Mouse (Mus musculus) embryonic facial prominence, embryonic 10.5 days (tissue): ENCODE data around the gene Gm42791. TPM values are rescaled to one million over a fixed set of nuclear protein-coding genes. Genes with fewer than 3 reads are reported as not detected.
A peak's percentile ranks its signal among the peaks of the same experiment; 100 is the strongest.

Source experiments
- DNase-seq: peaks from one replicate; pipeline ENCODE4 v3.0.0-alpha.2; 2017; ENCODE audit warnings: low spot score
- H3K27ac ChIP-seq: fragments of 300-500 bp; sonication (generic); replicated peaks from 2 replicates; pipeline ENCODE4 v1.5.1; 2016; ENCODE audit warnings: mild to moderate bottlenecking
- H3K27me3 ChIP-seq: fragments of 300-500 bp; sonication (generic); replicated peaks from 2 replicates; pipeline ENCODE4 v1.6.1; 2016; ENCODE audit warnings: low read depth, mild to moderate bottlenecking; ENCODE audit not compliant: poor library complexity, severe bottlenecking
- H3K36me3 ChIP-seq: fragments of 300-500 bp; sonication (generic); replicated peaks from 2 replicates; pipeline ENCODE4 v1.6.1; 2016; ENCODE audit warnings: mild to moderate bottlenecking, moderate library complexity
- H3K4me1 ChIP-seq: fragments of 300-500 bp; sonication (generic); 2 replicates; pipeline ENCODE4 v1.6.1; 2016
- H3K4me3 ChIP-seq: fragments of 300-500 bp; sonication (generic); 2 replicates; pipeline ENCODE4 v1.5.1; 2016; ENCODE audit warnings: mild to moderate bottlenecking, moderate library complexity
- H3K9me3 ChIP-seq: fragments of 300-500 bp; sonication (generic); 2 replicates; pipeline ENCODE4 v1.6.1; 2016; ENCODE audit warnings: mild to moderate bottlenecking
- WGBS: fragments of 180-500 bp; shearing (Covaris S2); methylation state at CpG from one replicate; pipeline ENCODE4 v1.1.7; 2016; 5-methylcytosine and 5-hydroxymethylcytosine counted together
- polyA plus RNA-seq: library from polyadenylated mRNA; unstranded; fragments of >200 nt; fragmentation: Nextera tagmentation; extraction: Ambion mirVana; gene quantifications from 2 replicates; pipeline ENCODE4 v1.2.1, GENCODE M21; 2016

The Gm42791 gene
- polyA plus RNA-seq, 1 experiment from 2014 or later = 0.49 TPM

- H3K36me3 ChIP-seq = peaks cover 40% of the 10 kb centered on the region
- peaks cover 24% of the 10 kb centered on the region for H3K4me1 ChIP-seq
- H3K9me3 ChIP-seq = no peaks in the 10 kb centered on the region
- H3K4me3 ChIP-seq = no peak overlapping the region
- H3K27me3 ChIP-seq = no peaks in the 10 kb centered on the region
- H3K27ac ChIP-seq = no peak overlapping the region
- WGBS = 94% methylated on average over 12 of the region's 12 CpGs
- DNase-seq = no peak
Measured at GRCm38 (mm10) chr5:148924586-148924985, 70.4 kb downstream of the Gm42791 start.

DNA sequence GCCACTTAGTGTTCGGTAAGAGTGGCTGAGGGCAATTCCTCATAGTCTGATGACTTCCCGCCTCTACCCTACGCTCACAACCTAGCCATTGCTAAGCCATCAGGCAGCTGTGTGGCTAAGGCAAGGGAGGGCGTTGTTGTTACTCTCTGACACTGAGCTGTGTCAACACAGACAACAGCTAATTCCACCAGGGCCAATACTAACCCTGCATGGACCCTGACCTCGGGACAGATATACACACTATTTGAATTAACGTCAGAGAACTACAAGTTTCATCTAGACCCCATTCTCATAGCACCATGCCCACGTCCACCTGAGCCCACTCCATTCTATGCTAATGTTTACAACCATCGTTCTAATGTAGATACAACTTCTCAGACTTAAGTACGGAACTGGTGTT, 70.9 kb downstream of the Gm42791 start:
- H3K27me3 ChIP-seq = no peaks in the 10 kb centered on the region
- peaks cover 44% of the 10 kb centered on the region for H3K36me3 ChIP-seq
- WGBS = 91% methylated on average over 9 of the region's 9 CpGs
- H3K9me3 ChIP-seq = no peaks in the 10 kb centered on the region
- no peak overlapping the region for H3K4me3 ChIP-seq
- peaks cover 20% of the 10 kb centered on the region for H3K4me1 ChIP-seq
- H3K27ac ChIP-seq = no peak overlapping the region
- no peak for DNase-seq

DNA sequence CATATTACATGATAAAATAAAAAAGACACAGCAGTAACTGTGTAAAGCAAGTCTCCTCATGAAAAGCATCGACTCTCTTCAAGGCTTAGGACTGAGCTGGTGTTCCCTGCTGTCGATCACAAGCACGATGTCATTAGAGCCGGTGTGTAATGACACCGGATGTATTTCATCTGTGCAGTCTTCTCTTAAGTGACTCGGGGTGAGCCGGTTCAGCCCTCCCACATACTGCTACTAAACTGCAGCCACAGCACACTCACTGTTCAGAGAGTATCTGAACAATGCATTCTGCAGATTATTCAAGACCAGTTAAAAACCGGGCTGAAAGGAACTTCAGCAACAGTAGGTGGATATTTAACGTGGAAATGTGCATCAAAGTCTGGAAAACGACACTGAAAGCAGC, 71.5 kb downstream of the Gm42791 start:
- Histone ChIP-seq H3K9me3 (no peaks in the 10 kb centered on the region), H3K4me3 (no peak overlapping the region), H3K27me3 (no peaks in the 10 kb centered on the region), H3K27ac (no peak overlapping the region), H3K4me1 (peaks cover 16% of the 10 kb centered on the region), H3K36me3 (peaks cover 51% of the 10 kb centered on the region)
- no peak for DNase-seq
- 82% methylated on average over 10 of the region's 10 CpGs for WGBS

DNA sequence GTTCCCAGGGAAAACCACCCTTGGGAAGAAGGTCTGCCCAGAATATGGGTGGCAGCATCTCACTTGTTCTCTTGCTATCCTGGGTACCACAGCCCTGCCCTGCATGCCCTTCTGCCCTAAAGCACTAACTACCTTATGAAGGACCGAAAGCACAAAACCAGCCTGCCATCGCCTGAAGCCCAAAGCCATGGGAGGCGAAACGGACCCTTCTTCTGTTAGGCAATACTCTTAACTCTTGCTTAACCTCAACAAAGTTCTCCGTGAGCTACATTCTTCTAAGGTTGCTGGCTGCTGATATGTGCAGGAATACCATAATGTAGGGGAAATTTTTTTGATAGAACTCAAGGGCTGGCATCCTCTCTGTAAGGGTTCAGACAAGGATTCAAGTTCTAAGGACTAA, 72.2 kb downstream of the Gm42791 start:
- H3K27me3 ChIP-seq = no peaks in the 10 kb centered on the region
- no peak overlapping the region for H3K27ac ChIP-seq
- peaks cover 20% of the 10 kb centered on the region for H3K4me1 ChIP-seq
- H3K9me3 ChIP-seq = no peaks in the 10 kb centered on the region
- WGBS = 85% methylated on average over 5 of the region's 5 CpGs
- no peak for DNase-seq
- H3K36me3 ChIP-seq = peaks cover 57% of the 10 kb centered on the region
- no peak overlapping the region for H3K4me3 ChIP-seq

- 71% methylated on average over 5 of the region's 5 CpGs for WGBS
- Histone ChIP-seq H3K4me3 (no peak overlapping the region), H3K27me3 (no peaks in the 10 kb centered on the region), H3K27ac (no peak overlapping the region), H3K36me3 (peaks cover 54% of the 10 kb centered on the region), H3K4me1 (peaks cover 6% of the 10 kb centered on the region; the same call in 1 of the 2 replicates), H3K9me3 (no peaks in the 10 kb centered on the region; the same call in 1 of the 2 replicates)
- DNase-seq = no peak
Measured at GRCm38 (mm10) chr5:148918049-148918448, 76.9 kb downstream of the Gm42791 start.

DNA sequence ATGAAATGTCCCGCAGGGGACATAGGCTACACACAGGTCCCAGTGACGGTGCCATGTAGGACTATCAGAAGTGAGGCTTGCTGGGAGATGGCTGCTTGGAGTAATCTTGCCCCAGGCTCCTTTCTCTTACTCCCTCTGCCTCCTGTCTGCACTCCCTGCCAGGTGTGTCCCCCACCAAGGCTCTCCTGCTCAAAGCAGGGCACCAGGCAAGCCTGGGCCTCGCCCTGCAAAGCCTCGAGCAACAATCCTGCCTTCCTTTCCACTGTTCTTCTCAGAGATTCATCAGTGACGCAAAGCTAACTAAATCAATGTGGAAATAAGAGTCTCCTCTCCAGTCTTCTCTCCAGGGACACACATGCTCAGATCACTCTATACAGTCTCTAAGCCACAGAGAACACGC, 78.2 kb downstream of the Gm42791 start:
- no peak for DNase-seq
- no peak overlapping the region for H3K4me3 ChIP-seq
- peaks cover 13% of the 10 kb centered on the region for H3K4me1 ChIP-seq
- no peaks in the 10 kb centered on the region for H3K27me3 ChIP-seq
- H3K36me3 ChIP-seq = peaks cover 65% of the 10 kb centered on the region
- WGBS = 81% methylated on average over 6 of the region's 6 CpGs
- H3K27ac ChIP-seq = no peak overlapping the region
- no peaks in the 10 kb centered on the region; the same call in 1 of the 2 replicates for H3K9me3 ChIP-seq

DNA sequence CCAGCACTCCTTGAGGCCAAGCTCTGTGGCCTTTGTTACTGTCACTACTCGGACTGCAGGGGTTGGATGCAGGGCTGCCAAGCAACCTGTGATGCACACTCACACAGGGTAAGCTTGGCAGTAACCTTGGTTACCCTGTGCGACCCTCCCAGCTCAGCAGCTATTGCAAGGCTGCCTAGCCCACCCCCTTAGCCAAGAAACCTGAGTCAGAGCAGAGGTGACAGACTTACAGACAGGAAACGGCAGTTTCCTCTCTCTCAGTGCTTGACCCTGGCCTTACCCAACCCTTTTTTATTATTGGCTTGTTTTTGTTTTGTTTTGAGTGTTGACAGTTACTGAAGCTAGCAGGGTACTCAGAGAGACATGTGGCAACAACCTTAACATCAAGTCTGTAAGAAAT, 82.7 kb downstream of the Gm42791 start:
- 60% methylated on average over 3 of the region's 3 CpGs for WGBS
- Histone ChIP-seq H3K27me3 (no peaks in the 10 kb centered on the region), H3K27ac (no peak overlapping the region), H3K36me3 (peaks cover 67% of the 10 kb centered on the region), H3K4me3 (no peak overlapping the region), H3K9me3 (no peaks in the 10 kb centered on the region; the same call in 1 of the 2 replicates), H3K4me1 (peaks cover 29% of the 10 kb centered on the region)
- DNase-seq = no peak

DNA sequence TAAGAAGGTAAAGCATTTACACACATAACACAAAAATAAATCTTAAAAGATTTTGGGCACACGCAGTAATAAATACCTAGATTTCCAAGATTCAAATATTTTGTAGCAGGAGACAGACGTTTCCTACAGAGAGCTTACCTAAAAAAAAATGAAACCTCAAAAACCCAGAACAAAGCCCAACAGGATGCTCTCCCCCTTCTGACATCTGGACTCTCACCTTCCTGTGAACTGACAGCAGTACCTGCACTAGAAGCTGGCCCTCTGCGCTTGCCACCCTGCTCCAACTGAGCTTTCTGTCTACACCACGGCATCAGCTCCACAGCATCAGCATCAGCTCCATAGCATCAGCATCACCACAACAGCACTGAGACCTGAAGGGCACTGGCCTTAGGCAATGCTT, 84.9 kb downstream of the Gm42791 start:
- no peaks in the 10 kb centered on the region for H3K27me3 ChIP-seq
- H3K36me3 ChIP-seq = peaks cover 68% of the 10 kb centered on the region
- 91% methylated on average over 4 of the region's 4 CpGs for WGBS
- H3K27ac ChIP-seq = no peak overlapping the region
- no peaks in the 10 kb centered on the region; the same call in 1 of the 2 replicates for H3K9me3 ChIP-seq
- no peak overlapping the region for H3K4me3 ChIP-seq
- H3K4me1 ChIP-seq = peaks cover 34% of the 10 kb centered on the region
- no peak for DNase-seq

GRCm38 (mm10) chr5:148909402-148909801, 85.5 kb downstream of the Gm42791 start:
- peaks cover 34% of the 10 kb centered on the region for H3K4me1 ChIP-seq
- DNase-seq = no peak
- no peaks in the 10 kb centered on the region; the same call in 1 of the 2 replicates for H3K9me3 ChIP-seq
- H3K36me3 ChIP-seq = peaks cover 70% of the 10 kb centered on the region
- H3K4me3 ChIP-seq = no peak overlapping the region
- peak overlapping the region; percentile 49; the same call in 1 of the 2 replicates for H3K27ac ChIP-seq
- H3K27me3 ChIP-seq = no peaks in the 10 kb centered on the region
- 39% methylated on average over 6 of the region's 6 CpGs for WGBS

DNA sequence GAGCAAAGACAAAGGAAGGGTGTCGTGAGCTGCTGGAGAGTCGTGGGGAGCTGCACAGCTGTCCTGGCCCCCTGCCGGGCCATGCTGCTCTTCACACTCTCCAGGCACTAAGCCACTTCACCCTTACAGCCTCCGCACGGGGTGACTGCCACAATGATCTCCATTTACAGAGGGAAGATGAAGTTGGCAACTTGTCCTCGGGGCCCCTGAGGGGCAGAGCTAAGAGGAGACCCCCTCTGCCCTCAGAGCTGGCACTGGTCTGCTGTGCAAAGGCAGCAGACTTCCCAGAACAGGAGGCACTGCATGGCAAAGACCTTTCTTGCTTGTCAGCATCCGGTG, 85.9 kb downstream of the Gm42791 start:
- H3K36me3 ChIP-seq = peaks cover 72% of the 10 kb centered on the region

DNA sequence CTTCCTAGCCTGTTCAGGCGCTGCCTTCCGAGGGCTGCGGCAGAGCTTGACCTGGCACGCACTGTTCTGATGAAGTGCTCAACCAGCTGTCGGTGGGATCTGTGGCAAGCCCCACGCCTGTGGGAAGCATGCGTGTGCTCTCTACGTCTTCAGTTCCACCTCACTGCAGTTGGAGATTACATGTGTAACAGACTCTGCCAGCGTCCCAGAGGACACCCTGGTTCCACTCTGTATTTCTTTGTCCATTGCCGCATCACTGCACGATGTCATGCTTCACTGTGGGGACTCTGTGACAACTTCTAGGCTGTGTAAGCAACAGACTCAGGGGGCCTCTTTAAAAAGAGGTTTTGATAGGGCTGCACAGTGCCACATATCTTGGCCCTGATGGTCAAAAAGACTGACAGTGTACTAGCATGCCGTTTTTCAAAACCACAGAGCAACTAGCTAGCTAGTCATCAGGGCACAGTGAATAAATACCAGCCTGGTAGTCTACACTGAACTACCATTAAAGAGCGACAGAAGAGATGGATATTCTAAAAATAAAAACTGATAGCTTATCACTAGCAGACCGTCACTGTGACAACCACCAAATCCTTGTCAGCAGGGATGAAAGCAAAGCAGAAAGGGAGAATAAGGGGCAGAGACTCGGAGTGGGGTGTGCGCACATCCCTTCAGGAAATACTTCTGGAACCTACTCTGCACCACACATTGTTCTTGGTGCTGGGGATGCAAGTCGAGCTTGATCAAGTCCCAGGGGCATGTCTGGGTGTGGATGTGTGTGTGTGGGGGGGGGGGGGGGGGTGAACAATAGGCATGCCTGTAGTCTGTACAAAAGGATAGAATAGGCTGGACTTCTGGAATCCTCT, 86.5 kb downstream of the Gm42791 start:
- no peak for DNase-seq
- H3K4me3 ChIP-seq = no peak overlapping the region
- H3K4me1 ChIP-seq = peaks cover 34% of the 10 kb centered on the region
- WGBS = 80% methylated on average over 17 of the region's 17 CpGs
- H3K9me3 ChIP-seq = no peaks in the 10 kb centered on the region; the same call in 1 of the 2 replicates
- no peaks in the 10 kb centered on the region for H3K27me3 ChIP-seq
- H3K27ac ChIP-seq = 0 out of 2 replicates have a peak overlapping the region, but pooled peaks have one; percentile 49
- peaks cover 72% of the 10 kb centered on the region for H3K36me3 ChIP-seq

More for the DNA sequence above, 85.9 kb downstream of the Gm42791 start:
- Histone ChIP-seq H3K27ac (peak overlapping the region; percentile 49; the same call in 1 of the 2 replicates), H3K9me3 (no peaks in the 10 kb centered on the region; the same call in 1 of the 2 replicates), H3K27me3 (no peaks in the 10 kb centered on the region), H3K4me1 (peaks cover 34% of the 10 kb centered on the region), H3K4me3 (no peak overlapping the region)
- DNase-seq = peak; percentile 17
- WGBS = 32% methylated on average over 7 of the region's 7 CpGs

- peaks cover 59% of the 10 kb centered on the region for H3K36me3 ChIP-seq
- H3K9me3 ChIP-seq = no peaks in the 10 kb centered on the region
- H3K27ac ChIP-seq = no peak overlapping the region
- no peak overlapping the region for H3K4me3 ChIP-seq
- 87% methylated on average over 4 of the region's 4 CpGs for WGBS
- no peak for DNase-seq
- no peaks in the 10 kb centered on the region for H3K27me3 ChIP-seq
- peaks cover 27% of the 10 kb centered on the region for H3K4me1 ChIP-seq
Measured at GRCm38 (mm10) chr5:148906305-148906704, 88.6 kb downstream of the Gm42791 start.

DNA sequence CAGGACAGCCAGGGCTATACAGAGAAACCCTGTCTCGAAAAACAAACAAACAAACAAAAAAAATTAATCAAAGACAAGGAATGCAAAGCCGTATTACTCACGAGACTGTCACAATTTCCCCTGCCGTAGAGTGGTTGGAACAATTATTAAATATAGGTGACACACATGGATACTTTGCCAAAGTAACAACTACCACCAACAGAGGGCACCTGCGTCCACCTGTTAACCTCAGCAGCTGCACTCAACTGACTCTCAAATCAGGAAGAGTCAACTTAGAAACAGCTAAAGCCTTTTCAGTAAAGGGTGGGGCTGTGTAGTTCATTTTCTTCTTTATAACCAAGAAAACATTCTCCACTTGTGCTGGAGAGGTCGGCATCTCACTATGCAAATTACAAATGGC, 90.1 kb downstream of the Gm42791 start:
- peak; percentile 38 for DNase-seq
- no peaks in the 10 kb centered on the region for H3K27me3 ChIP-seq
- peaks cover 48% of the 10 kb centered on the region for H3K36me3 ChIP-seq
- WGBS = 80% methylated on average over 6 of the region's 6 CpGs
- no peaks in the 10 kb centered on the region for H3K9me3 ChIP-seq
- no peak overlapping the region for H3K4me3 ChIP-seq
- no peak overlapping the region for H3K27ac ChIP-seq
- peaks cover 27% of the 10 kb centered on the region for H3K4me1 ChIP-seq
